ENCODE assay signal across 8 mouse cellular contexts in genomic region chr9:95852896-95853295, GRCm38 (mm10). TPM values are rescaled to one million over a fixed set of nuclear protein-coding genes. Genes with fewer than 3 reads are reported as not detected.
DNase-seq lines count a peak whose midpoint lies in the region; ATAC-seq lines count a peak whose summit lies in the region.

No protein-coding gene starts in this region.

- no peaks in the 10 kb centered on the region for H3K4me1 ChIP-seq in embryonic facial prominence, embryonic 11.5 days (ENCODE audit: control insufficient read depth, insufficient read depth, low read length)
- H3K4me1 ChIP-seq in hindbrain, embryonic 13.5 days (replicated peaks), result peaks cover 4% of the 10 kb centered on the region; the same call in 1 of the 2 replicates

- no peak overlapping the region for H3K27ac ChIP-seq in embryonic facial prominence, embryonic 11.5 days (replicated peaks; ENCODE audit: low read depth, low read length)
- H3K27ac ChIP-seq in hindbrain, embryonic 13.5 days, result no peak overlapping the region

- intact Hi-C loops in left cerebral cortex, postnatal 36 days (cut with DNase I), result loop anchor here (5.0 kb wide), 1 partner anchor 321 kb away; no protein-coding TSS in a partner anchor

- no peaks in the 10 kb centered on the region for H3K27me3 ChIP-seq in embryonic facial prominence, embryonic 11.5 days (ENCODE audit: control insufficient read depth, insufficient read depth, low read length)
- H3K27me3 ChIP-seq in hindbrain, embryonic 13.5 days, result no peaks in the 10 kb centered on the region

- ATAC-seq in embryonic facial prominence, embryonic 11.5 days (replicated peaks; ENCODE audit: insufficient number of reproducible peaks, low FRiP score, low TSS enrichment, low read depth), result no peak
- peak; percentile 30; the same call in 1 of the 2 replicates for ATAC-seq in hindbrain, embryonic 13.5 days (ENCODE audit: low FRiP score)

- H3K9ac ChIP-seq in embryonic facial prominence, embryonic 11.5 days (replicated peaks; ENCODE audit: low read length), result no peak overlapping the region
- no peak overlapping the region for H3K9ac ChIP-seq in hindbrain, embryonic 13.5 days

- DNase-seq in ovary, postnatal 10 days (ENCODE audit: low spot score), result peak; percentile 48
- DNase-seq in ovary, adult 18-20 months (ENCODE audit: low spot score), result no peak
- peak; percentile 71 for DNase-seq in adrenal gland, postnatal 25 days
- peak; percentile 94 for DNase-seq in embryonic facial prominence, embryonic 11.5 days (ENCODE audit: low spot score)
- DNase-seq in left cerebral cortex, postnatal 36 days (ENCODE audit: low spot score in 2 of 2), result peak; percentile 58 to 71
- DNase-seq in neural tube, embryonic 10.5 days (ENCODE audit: extremely low spot score, low spot score), result peak; percentile 82
- peak; percentile 32 to 79 for DNase-seq in thymus, postnatal 10 days (ENCODE audit: low spot score in 2 of 2)

- no peak overlapping the region for H3K4me2 ChIP-seq in embryonic facial prominence, embryonic 11.5 days (ENCODE audit: low read depth, low read length)
- H3K4me2 ChIP-seq in hindbrain, embryonic 13.5 days, result no peak overlapping the region

- H3K36me3 ChIP-seq in embryonic facial prominence, embryonic 11.5 days (replicated peaks; ENCODE audit: control insufficient read depth, insufficient read depth, low read depth, low read length), result no peaks in the 10 kb centered on the region
- no peaks in the 10 kb centered on the region for H3K36me3 ChIP-seq in hindbrain, embryonic 13.5 days

- no peak overlapping the region for H3K4me3 ChIP-seq in embryonic facial prominence, embryonic 11.5 days (ENCODE audit: low read depth, low read length)
- no peak overlapping the region for H3K4me3 ChIP-seq in hindbrain, embryonic 13.5 days

- 25% methylated on average over 4 of the region's 4 CpGs for WGBS in embryonic facial prominence, embryonic 11.5 days
- WGBS in hindbrain, embryonic 13.5 days, result 25% methylated on average over 4 of the region's 4 CpGs

- H3K9me3 ChIP-seq in embryonic facial prominence, embryonic 11.5 days (replicated peaks; ENCODE audit: control insufficient read depth, low read length), result no peaks in the 10 kb centered on the region
- no peaks in the 10 kb centered on the region for H3K9me3 ChIP-seq in hindbrain, embryonic 13.5 days

RNA-seq across cellular contexts. Expression of gene Atr, which starts 4.5 kb away (rescaled TPM):
- total RNA-seq in adrenal gland, postnatal 25 days (2021), result 17.7 and 22.3 TPM in 2 replicates
- polyA plus RNA-seq in embryonic facial prominence, embryonic 11.5 days (2014; fragmentation: Nextera tagmentation; extraction: Ambion mirVana), result 17.9 and 18.9 TPM in 2 replicates
- polyA plus RNA-seq in hindbrain, embryonic 13.5 days (2015; fragmentation: Nextera tagmentation; extraction: Ambion mirVana), result 14.0 and 15.0 TPM in 2 replicates
- total RNA-seq in left cerebral cortex, postnatal 36 days (2021), result 10 to 100 TPM in 1 of 2 experiments, 1 to 10 TPM in 1; 9.2 to 14.7 TPM

RNA-seq across cellular contexts. Expression of gene Pls1, which starts 7.8 kb away (rescaled TPM):
- 6.9 and 9.0 TPM in 2 replicates for total RNA-seq in adrenal gland, postnatal 25 days (2021)
- polyA plus RNA-seq in embryonic facial prominence, embryonic 11.5 days (2014; fragmentation: Nextera tagmentation; extraction: Ambion mirVana), result 8.6 and 9.7 TPM in 2 replicates
- 3.3 and 3.7 TPM in 2 replicates for polyA plus RNA-seq in hindbrain, embryonic 13.5 days (2015; fragmentation: Nextera tagmentation; extraction: Ambion mirVana)
- 1 to 10 TPM; 8.1 to 9.9 TPM for total RNA-seq in left cerebral cortex, postnatal 36 days (2021)
